Mouse (Mus musculus) liver, embryonic 12.5 days (tissue): Measurements from ENCODE around the gene Lypla2. TPM values are rescaled to one million over a fixed set of nuclear protein-coding genes. Genes with fewer than 3 reads are reported as not detected.

ENCODE experiments used
- ATAC-seq: fragments of 200-750 bp; cut with Nextera tagmentation; 2 replicates; pipeline ENCODE4 v1.8.0; 2017; ENCODE audit warnings: moderate number of reproducible peaks, mild to moderate bottlenecking, moderate library complexity
- H3K27ac ChIP-seq: fragments of 300-500 bp; sonication (generic); 2 replicates; pipeline ENCODE4 v1.5.1; 2016; ENCODE audit warnings: mild to moderate bottlenecking
- H3K27me3 ChIP-seq: fragments of 300-500 bp; sonication (generic); replicated peaks from 2 replicates; pipeline ENCODE4 v1.6.1; 2016; ENCODE audit warnings: mild to moderate bottlenecking, moderate library complexity
- H3K36me3 ChIP-seq: fragments of 300-500 bp; sonication (generic); 2 replicates; pipeline ENCODE4 v1.6.1; 2016; ENCODE audit warnings: mild to moderate bottlenecking, moderate library complexity
- H3K4me1 ChIP-seq: fragments of 300-500 bp; sonication (generic); 2 replicates; pipeline ENCODE4 v1.6.1; 2016
- H3K4me2 ChIP-seq: fragments of 300-500 bp; sonication (generic); 2 replicates; pipeline ENCODE4 v1.6.1; 2016; ENCODE audit warnings: mild to moderate bottlenecking, moderate library complexity
- H3K4me3 ChIP-seq: fragments of 300-500 bp; sonication (generic); 2 replicates; pipeline ENCODE4 v1.5.1; 2016; ENCODE audit warnings: mild to moderate bottlenecking, moderate library complexity
- H3K9ac ChIP-seq: fragments of 300-500 bp; sonication (generic); 2 replicates; pipeline ENCODE4 v1.6.1; 2016; ENCODE audit warnings: mild to moderate bottlenecking, moderate library complexity
- H3K9me3 ChIP-seq: fragments of 300-500 bp; sonication (generic); replicated peaks from 2 replicates; pipeline ENCODE4 v1.6.1; 2016; ENCODE audit warnings: mild to moderate bottlenecking, moderate library complexity
- WGBS: fragments of 180-500 bp; shearing (Covaris S2); methylation state at CpG from one replicate; pipeline ENCODE4 v1.1.7; 2016; ENCODE audit not compliant: insufficient replicate concordance; 5-methylcytosine and 5-hydroxymethylcytosine counted together
- polyA plus RNA-seq: library from polyadenylated mRNA; unstranded; fragments of >200 nt; fragmentation: Nextera tagmentation; extraction: Ambion mirVana; gene quantifications from 2 replicates; pipeline ENCODE4 v1.2.1, GENCODE M21; 2016

Lypla2 gene
- polyA plus RNA-seq, 1 experiment from 2014 or later = 61.7 TPM

DNA sequence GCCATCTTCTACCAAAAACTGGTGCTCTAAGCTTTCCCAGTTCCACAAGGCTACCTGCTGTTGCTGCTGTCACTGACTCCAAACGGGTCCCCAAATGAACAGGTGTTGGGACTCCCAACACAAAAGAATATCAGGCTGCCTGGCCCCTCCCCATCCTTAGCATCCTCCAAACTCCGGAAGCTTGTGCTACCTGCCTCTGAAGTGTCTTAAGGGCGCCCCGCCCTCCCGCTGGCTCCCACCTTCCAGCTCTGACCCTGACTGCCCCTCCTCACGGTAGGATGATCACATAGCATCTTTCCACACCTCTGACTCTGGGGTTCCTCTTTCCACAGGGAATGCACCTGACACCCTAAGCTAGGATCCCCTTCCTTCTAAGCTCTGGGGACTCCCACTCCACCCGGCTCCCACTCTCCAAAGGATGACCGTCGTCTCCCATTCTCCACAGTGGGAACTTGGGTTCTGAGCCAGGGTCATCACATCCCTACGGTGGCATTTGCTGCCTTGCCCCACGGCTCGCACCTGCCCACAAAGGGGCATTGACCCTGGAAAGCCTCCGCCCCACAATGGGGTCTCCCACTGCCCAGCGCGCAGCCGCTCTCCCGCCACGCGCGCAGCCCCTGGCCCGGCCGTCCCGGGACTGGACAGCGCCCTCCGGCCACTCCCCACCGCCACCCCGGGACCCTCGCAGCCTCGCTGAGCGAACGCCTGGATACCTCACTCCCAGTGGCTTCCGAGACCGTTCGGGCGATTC, 446 bp downstream of the Lypla2 start:
- no peaks in the 10 kb centered on the region for H3K9me3 ChIP-seq
- WGBS = 2% methylated on average over 34 of the region's 35 CpGs
- peak overlapping the region; percentile 88 for H3K4me3 ChIP-seq
- peak overlapping the region; percentile 91 for H3K9ac ChIP-seq
- no peaks in the 10 kb centered on the region for H3K27me3 ChIP-seq
- H3K36me3 ChIP-seq = peaks cover 77% of the 10 kb centered on the region
- H3K4me2 ChIP-seq = peak overlapping the region; percentile 92
- peak; percentile 36 for ATAC-seq
- H3K4me1 ChIP-seq = peaks cover 32% of the 10 kb centered on the region
- H3K27ac ChIP-seq = peak overlapping the region; percentile 77

DNA sequence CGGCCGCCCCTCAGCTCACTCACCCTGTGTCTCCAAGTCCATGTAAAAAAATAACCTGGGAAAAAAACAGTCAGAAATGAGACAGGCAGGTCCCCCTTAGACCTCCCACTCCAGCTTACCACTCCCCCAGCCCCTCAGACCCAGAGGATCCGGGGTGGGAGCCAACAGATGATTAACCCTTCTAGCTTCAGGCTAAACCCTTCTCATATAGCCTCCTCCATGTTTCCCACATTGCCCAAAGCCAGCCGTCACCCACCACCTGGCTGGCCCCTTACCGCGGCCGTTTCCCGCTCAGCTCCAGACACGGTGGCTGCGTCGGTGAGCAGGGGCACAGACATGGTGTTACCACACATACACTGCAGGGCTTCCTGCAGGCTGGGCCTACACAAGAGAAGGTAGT, 1.8 kb downstream of the Lypla2 start:
- Histone ChIP-seq H3K9me3 (no peaks in the 10 kb centered on the region), H3K4me1 (peaks cover 40% of the 10 kb centered on the region), H3K36me3 (peaks cover 77% of the 10 kb centered on the region), H3K27ac (no peak overlapping the region), H3K4me3 (no peak overlapping the region), H3K4me2 (no peak overlapping the region), H3K9ac (0 out of 2 replicates have a peak overlapping the region, but pooled peaks have one; percentile 5), H3K27me3 (no peaks in the 10 kb centered on the region)
- no peak for ATAC-seq
- WGBS = 88% methylated on average over 11 of the region's 11 CpGs

DNA sequence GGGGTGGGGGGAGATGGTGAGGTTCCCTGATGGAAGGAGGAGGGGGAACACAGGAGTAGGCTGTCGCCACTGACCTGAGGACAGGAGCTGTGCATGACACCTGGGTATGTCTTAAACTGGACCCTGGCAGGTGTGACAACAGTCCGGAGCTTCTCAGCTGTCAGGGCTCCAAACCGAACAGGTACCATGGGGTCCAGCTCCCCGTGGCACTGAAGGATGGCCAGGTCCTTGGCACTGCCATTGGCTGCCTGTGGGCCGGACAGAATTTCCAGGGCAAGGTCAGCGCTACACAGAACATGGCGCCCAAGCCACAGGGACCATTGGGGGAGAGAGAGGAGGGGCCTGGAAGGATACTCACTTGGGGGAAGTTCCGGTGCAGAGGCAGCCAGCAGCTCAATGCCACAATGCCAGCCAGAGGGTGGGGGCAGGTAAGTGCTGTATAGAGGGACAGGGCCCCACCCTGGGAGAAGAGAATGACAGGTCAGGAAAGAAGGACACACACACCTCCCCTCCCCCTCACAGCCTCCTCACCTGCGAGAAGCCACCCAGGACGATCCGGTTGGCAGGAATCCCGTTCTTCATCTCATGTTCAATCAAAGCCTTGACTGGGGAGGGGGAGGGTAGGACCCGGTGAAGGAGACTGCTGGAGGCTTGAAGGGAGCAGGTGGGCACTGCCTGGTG, 3.2 kb downstream of the Lypla2 start:
- H3K36me3 ChIP-seq = peaks cover 63% of the 10 kb centered on the region
- ATAC-seq = no peak
- H3K9ac ChIP-seq = no peak overlapping the region
- 85% methylated on average over 13 of the region's 13 CpGs for WGBS
- no peak overlapping the region for H3K27ac ChIP-seq
- no peaks in the 10 kb centered on the region for H3K27me3 ChIP-seq
- peaks cover 54% of the 10 kb centered on the region for H3K4me1 ChIP-seq
- H3K9me3 ChIP-seq = no peaks in the 10 kb centered on the region
- no peak overlapping the region for H3K4me2 ChIP-seq
- no peak overlapping the region for H3K4me3 ChIP-seq

DNA sequence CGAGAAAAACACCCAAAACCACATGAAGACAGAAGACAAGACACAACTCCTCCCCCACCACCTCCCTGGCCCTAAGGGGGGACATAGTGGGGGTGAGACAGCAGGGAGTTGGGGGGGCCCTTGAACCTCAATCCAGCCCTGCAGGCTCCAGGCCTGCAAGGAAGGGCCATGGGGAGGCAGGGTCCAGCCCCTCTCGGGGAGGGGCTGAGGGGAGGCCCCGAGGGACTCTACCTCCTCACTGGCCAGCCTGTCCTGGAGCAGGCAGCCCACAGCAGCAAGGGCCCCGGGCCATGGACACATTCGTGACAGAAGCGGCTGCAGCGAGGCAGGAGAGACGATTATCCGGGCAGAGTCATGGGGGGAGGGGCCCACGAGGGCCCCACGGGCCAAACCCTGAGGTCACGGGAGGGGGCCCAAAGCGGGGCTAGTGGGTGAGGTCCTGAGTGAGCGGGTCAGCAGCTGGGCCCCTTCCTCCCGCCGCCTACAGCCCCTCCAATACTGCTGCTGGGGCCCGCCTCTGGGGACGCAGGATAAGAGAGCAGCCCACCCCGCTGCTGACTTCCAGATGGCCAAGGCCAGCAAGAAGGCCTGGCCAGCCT, 4.1 kb downstream of the Lypla2 start:
- ATAC-seq = no peak
- peaks cover 52% of the 10 kb centered on the region for H3K4me1 ChIP-seq

DNA sequence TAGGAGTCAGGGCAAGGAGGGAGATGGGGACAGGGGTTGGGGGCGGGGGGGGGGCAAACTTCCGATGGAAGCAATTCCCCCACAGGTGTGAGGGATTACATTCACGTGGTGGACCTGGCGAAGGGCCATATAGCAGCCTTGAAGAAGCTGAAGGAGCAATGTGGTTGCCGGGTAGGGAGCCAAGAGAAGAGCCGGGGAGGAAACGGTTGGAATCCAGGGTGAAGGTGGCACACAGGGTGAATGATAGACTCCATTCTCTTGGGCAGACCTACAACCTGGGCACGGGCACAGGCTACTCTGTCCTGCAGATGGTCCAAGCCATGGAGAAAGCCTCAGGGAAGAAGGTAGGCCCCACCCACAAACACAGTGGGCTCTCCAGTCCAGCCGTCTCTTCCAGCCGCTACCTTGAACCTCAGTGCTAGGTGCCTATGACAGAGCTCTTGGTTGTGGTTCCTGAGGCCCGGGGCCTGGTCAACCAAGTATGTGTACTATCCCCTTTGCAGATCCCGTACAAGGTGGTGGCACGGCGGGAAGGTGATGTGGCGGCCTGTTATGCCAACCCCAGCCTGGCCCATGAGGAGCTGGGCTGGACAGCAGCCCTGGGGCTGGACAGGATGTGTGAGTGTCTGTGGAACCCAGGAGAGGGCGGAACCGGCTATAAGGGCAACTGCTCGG, 5.2 kb downstream of the Lypla2 start:
- Histone ChIP-seq H3K36me3 (peaks cover 54% of the 10 kb centered on the region), H3K9me3 (no peaks in the 10 kb centered on the region), H3K4me3 (no peak overlapping the region), H3K9ac (no peak overlapping the region), H3K4me1 (peaks cover 53% of the 10 kb centered on the region), H3K27ac (no peak overlapping the region), H3K27me3 (no peaks in the 10 kb centered on the region), H3K4me2 (no peak overlapping the region)
- ATAC-seq = no peak
- WGBS = 84% methylated on average over 18 of the region's 18 CpGs

More for the DNA sequence above, 4.1 kb downstream of the Lypla2 start:
- Histone ChIP-seq H3K36me3 (peaks cover 54% of the 10 kb centered on the region), H3K9ac (no peak overlapping the region), H3K27ac (no peak overlapping the region), H3K27me3 (no peaks in the 10 kb centered on the region), H3K9me3 (no peaks in the 10 kb centered on the region), H3K4me2 (no peak overlapping the region), H3K4me3 (no peak overlapping the region)
- 60% methylated on average over 19 of the region's 19 CpGs for WGBS

DNA sequence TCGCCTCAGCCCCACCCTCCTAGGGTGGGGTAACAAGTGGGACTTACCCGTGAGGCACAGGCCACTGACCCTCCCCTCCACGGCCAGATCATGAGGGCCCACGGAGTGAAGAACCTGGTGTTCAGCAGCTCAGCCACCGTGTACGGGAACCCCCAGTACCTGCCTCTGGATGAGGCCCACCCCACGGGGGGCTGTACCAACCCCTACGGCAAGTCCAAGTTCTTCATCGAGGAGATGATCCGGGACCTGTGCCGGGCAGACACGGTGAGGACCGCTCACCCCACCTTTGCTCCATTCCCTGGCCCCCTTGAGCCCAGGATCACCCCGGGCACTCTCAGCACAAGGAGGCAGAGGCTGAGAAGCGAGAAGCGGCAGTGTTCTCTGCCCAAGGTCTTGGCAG, 6.1 kb downstream of the Lypla2 start:
- Histone ChIP-seq H3K4me2 (no peak overlapping the region), H3K9ac (no peak overlapping the region), H3K36me3 (peaks cover 64% of the 10 kb centered on the region), H3K27me3 (no peaks in the 10 kb centered on the region), H3K4me1 (peaks cover 46% of the 10 kb centered on the region), H3K4me3 (no peak overlapping the region), H3K9me3 (no peaks in the 10 kb centered on the region), H3K27ac (no peak overlapping the region)
- WGBS = 87% methylated on average over 16 of the region's 16 CpGs
- no peak for ATAC-seq

DNA sequence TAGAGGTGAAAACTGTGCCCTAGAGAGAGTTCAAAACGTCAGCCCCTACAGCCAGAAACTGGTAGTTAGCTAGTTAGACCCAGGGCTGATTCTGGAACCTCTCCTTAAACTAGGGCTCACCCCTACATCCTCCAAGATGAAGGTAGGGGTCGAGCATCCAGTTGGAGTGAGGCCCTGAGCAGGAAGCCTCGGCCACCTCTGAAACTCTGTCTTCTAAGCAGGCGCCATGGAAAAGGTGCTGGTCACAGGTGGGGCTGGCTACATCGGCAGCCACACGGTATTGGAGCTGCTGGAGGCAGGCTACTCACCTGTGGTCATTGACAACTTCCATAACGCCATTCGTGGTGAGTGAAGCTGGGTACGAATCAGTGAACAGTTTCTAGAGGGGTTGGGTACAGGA, 7.3 kb downstream of the Lypla2 start:
- Histone ChIP-seq H3K27ac (peak overlapping the region; percentile 76; the same call in 1 of the 2 replicates), H3K36me3 (peaks cover 66% of the 10 kb centered on the region)

DNA sequence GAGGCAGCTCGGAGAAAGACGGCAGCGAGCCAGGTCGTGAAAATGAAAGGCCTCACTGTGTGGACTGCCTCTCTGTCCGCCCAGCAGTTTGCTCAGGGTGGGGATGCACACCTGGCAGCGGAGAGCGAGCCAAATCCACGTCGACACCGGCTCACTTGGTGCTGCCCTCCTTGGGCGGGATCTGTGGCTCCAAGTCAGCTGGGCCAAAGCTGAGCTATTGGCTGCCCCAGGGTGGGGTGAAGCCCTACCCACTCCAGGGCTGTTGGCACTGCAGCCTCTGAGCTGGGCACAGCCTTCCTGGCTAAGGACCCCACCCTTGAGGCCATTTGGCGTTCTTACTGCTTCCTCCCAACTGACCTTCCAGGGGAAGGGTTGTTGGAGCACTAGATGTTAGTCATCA, 8.0 kb downstream of the Lypla2 start:
- Histone ChIP-seq H3K4me1 (peaks cover 46% of the 10 kb centered on the region), H3K27me3 (no peaks in the 10 kb centered on the region), H3K4me3 (peak overlapping the region; percentile 81), H3K9me3 (no peaks in the 10 kb centered on the region), H3K36me3 (peaks cover 66% of the 10 kb centered on the region), H3K4me2 (peak overlapping the region; percentile 99), H3K27ac (peak overlapping the region; percentile 76), H3K9ac (peak overlapping the region; percentile 85)
- WGBS = 9% methylated on average over 12 of the region's 12 CpGs
- ATAC-seq = peak; percentile 27

More for the DNA sequence above, 7.3 kb downstream of the Lypla2 start:
- 76% methylated on average over 9 of the region's 9 CpGs for WGBS
- Histone ChIP-seq H3K4me3 (0 out of 2 replicates have a peak overlapping the region, but pooled peaks have one; percentile 81), H3K27me3 (no peaks in the 10 kb centered on the region), H3K4me2 (peak overlapping the region; percentile 99), H3K4me1 (peaks cover 46% of the 10 kb centered on the region), H3K9ac (0 out of 2 replicates have a peak overlapping the region, but pooled peaks have one; percentile 85), H3K9me3 (no peaks in the 10 kb centered on the region)
- ATAC-seq = no peak

DNA sequence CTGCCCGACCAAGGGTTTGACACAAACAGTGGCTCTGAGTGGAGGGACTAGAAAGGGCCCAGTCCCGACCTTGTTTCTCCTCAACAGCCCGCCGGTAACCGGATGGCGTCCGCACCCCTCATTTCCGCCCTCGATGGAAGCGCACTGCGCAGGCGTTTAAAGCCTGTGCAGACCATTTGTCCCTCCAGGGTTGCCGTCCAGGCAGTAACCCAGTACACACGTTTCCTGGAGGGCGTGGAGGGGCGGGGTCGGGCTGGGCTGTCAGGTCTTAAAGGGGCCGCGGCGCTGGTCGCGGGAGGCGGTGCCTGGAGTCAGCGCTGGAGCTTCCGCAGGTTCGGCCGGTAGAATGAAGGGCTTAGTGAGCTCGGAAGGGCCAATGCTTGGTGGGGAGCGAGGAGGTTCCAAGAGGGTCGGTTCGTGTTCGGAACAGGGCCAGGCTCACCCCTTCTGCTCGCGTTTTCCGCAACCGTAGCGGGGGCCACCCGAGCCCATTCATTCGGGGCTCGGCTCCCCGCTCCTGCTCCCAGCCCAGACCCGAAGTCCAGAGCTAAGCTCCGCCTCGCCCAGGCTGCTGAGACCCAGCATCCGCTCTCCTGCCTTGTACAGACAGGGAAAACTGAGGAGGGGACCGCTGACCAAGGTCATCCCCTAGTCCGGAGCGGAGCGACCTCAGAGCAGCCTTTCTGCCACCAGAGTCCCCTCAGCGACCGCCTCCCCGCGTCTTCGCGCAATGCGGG, 8.8 kb downstream of the Lypla2 start, which contains the start of gene Gale:
Gene Gale, plus strand, starts transcription at position 271 of the 737 bp plus-strand sequence.
- Histone ChIP-seq H3K9ac (peak within 1 kb of the TSS; percentile 85), H3K4me1 (peaks cover 46% of the 10 kb centered on the region), H3K4me2 (peak within 1 kb of the TSS; percentile 99), H3K27me3 (no peaks in the 10 kb centered on the region), H3K4me3 (peak within 1 kb of the TSS; percentile 81), H3K27ac (peak within 1 kb of the TSS; percentile 87), H3K36me3 (peaks cover 66% of the 10 kb centered on the region), H3K9me3 (no peaks in the 10 kb centered on the region)
- peak; percentile 91 for ATAC-seq
- WGBS = under 1% methylated on average over 56 of the region's 56 CpGs

DNA sequence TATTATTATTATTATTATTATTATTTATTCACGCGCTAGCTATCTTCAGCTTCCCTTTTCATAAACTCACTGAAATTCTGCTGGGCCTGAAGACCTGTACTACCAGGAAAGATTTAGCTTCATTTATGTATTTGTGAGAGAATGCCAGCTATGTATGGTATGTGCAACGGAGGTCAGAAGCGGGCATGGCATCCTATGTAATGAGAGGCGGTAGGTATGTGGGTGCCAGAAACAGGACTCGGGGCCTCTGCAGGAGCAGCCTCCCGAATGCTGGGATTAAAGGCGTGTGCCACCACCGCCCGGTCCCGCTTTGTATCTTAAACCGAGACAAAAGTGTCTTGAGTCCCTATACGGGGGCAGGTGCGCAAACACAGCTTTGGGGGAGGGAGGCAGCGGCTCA, 9.5 kb downstream of the Lypla2 start:
- Histone ChIP-seq H3K4me2 (peak overlapping the region; percentile 99), H3K9me3 (no peaks in the 10 kb centered on the region), H3K4me1 (peaks cover 46% of the 10 kb centered on the region), H3K27me3 (no peaks in the 10 kb centered on the region), H3K4me3 (peak overlapping the region; percentile 81), H3K36me3 (peaks cover 66% of the 10 kb centered on the region), H3K9ac (peak overlapping the region; percentile 85), H3K27ac (peak overlapping the region; percentile 87)
- ATAC-seq = peak; percentile 12
- WGBS = 6% methylated on average over 15 of the region's 15 CpGs

DNA sequence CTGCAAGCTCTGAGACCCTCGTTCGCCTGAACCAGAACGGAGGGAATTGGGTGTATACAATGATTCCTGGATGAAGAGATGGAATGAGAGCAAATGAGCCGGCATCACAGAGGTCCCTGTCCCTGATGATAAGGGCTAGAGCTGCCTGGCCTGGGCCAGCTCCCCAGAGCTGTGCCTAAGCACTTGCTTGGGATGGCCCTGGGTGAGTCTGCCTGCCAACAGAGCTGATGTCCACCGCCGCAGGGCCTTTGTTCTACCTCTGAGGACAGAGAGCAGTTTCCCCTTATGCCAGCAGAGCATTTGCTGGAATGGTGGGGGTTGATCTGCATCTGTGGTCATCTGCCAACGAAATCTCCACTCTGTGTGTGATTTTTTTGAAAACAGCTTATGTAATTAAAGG, 10.2 kb downstream of the Lypla2 start:
- H3K27me3 ChIP-seq = no peaks in the 10 kb centered on the region
- peaks cover 66% of the 10 kb centered on the region for H3K36me3 ChIP-seq
- peak overlapping the region; percentile 87; the same call in 1 of the 2 replicates for H3K27ac ChIP-seq
- peaks cover 46% of the 10 kb centered on the region for H3K4me1 ChIP-seq
- no peaks in the 10 kb centered on the region for H3K9me3 ChIP-seq
- peak overlapping the region; percentile 85; the same call in 1 of the 2 replicates for H3K9ac ChIP-seq
- no peak for ATAC-seq
- peak overlapping the region; percentile 99 for H3K4me2 ChIP-seq
- H3K4me3 ChIP-seq = no peak overlapping the region
- 77% methylated on average over 7 of the region's 7 CpGs for WGBS
